Mouse (Mus musculus): ENCODE data around the gene Cyp2t4.
A peak's percentile ranks its signal among the peaks of the same experiment; 100 is the strongest.

Cyp2t4 gene

GRCm38 (mm10) chr7:27162780-27163449, 9.4 kb downstream of the Cyp2t4 start:
- peak; percentile 14 for DNase-seq

- DNase-seq: peak; percentile 25
These were observed 9.9 kb downstream of the Cyp2t4 start for GRCm38 (mm10) chr7:27163450-27163805.

DNA sequence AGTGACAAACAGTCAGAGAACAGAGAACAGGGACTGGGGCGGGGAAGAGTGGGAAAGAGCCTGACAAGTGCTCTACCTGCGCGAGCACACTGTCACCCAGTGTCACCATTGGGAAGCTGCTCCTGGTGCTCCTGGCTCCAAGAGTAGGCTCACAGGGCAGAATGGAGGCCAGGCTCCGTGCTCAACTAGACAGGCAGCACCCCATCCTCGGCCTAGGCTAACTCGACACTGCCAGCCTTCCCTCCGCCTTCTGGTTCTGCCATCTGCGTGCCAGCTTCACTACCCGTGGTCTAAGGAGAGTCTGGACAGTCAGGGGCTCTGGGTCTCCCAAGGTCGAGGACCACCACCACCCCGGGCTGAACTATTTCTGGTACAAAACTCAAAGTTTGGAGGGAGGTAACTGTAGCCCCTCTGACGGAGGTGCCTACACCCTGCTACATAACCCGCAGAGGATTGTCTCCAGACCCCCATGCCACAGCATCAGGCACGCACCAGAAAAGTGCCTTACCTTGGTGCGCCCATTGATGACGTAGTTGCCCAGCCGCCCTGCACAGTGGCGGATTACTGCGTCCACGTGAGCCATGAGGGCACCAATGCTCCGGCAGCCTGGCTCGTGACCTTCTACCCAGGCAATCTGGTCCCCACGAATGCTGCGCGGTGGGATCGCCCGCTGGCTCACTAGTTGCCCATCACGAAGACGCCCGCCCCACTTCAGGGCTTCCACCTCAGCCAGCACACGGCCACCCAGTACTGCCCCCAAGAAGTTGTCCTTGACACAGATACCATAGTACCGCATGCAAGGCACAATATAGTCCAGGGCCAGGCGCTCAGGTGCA, 10.8 kb downstream of the Cyp2t4 start:
- DNase-seq: peak; percentile 59

DNA sequence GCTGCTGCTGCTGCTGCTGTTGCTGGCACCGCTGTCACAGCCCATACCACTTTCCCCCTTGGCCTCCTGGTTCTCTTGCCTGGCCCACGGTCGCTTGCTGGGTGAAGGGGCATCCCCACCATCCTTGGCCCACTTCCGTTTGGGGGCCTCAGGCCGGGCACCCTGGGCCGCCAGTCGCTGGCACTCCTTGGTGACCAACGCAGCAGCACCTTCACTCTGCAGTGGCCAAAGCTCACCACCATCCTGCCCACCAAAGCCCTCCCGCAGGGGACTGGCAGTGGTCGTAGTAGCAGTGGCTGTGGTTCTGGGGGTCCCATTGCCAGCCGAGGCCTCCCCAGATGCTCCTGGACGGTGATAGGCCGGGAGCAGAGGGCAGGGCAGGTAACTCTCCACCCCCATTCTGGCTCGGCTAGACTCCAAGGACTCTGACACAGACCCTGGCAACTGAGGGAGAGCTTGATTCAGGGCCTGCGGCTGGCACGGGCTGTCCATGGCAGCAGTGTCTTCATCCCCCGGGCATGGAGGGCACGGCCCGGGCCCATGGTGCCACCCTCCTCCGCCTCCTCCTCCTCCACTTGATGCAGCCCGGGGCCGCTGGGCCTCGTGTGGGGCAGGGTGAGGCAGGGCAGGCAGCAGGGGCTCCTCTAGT, 11.6 kb downstream of the Cyp2t4 start:
- DNase-seq: peak; percentile 66

DNA sequence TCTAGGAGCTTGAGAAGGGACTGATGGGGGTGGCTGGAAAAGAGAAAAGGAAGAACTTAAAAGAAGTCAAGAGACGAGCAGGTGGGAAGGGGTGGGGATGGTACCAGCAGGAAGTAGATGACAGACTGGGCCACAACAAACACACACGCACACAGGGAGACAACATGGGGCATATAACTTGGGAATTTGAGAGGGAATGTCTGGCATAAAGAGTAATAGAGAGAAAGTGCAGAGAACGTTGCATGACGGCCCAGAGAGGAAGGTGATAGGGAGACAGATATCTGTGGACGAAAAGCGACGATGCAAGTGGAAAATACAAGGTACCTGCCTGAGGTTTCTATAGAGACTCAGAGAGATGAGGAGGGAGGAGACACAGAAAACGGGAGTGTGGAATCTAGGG, 12.2 kb downstream of the Cyp2t4 start:
- no peak for DNase-seq

DNA sequence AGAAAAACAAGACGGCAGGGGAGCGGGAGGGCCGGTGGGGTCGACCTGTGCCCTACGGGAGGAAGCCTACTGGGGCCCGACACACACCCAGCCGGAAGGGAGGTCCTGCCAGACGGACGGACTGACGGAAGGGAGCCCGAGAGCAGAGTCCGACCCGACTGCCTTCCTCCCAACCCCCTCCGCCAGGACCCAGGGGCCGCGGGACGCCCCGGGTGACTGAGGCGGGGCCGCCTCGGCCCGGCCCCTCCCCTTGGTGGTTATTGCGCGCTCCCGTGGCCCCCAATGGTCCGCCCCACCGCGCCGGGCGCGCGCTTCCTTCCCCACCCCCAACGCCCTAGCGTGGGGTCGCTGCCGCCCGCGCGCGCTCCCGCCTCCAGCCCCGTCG, 12.7 kb downstream of the Cyp2t4 start:
- DNase-seq: peak; percentile 83

- DNase-seq: peak; percentile 94
These were observed 13.3 kb downstream of the Cyp2t4 start, which contains the start of gene Egln2 for GRCm38 (mm10) chr7:27166614-27167474. Gene Egln2 (minus strand): TSS chr7:27166802.

GRCm38 (mm10) chr7:27167475-27168094, 14.1 kb downstream of the Cyp2t4 start:
- peak; percentile 27 for DNase-seq

- DNase-seq: peak; percentile 26
These were observed 14.9 kb downstream of the Cyp2t4 start for GRCm38 (mm10) chr7:27168371-27168770.

GRCm38 (mm10) chr7:27170981-27171380, 17.5 kb downstream of the Cyp2t4 start:
- no peak for DNase-seq

- DNase-seq: no peak
These were observed 21.0 kb downstream of the Cyp2t4 start for GRCm38 (mm10) chr7:27174496-27174895.

DNA sequence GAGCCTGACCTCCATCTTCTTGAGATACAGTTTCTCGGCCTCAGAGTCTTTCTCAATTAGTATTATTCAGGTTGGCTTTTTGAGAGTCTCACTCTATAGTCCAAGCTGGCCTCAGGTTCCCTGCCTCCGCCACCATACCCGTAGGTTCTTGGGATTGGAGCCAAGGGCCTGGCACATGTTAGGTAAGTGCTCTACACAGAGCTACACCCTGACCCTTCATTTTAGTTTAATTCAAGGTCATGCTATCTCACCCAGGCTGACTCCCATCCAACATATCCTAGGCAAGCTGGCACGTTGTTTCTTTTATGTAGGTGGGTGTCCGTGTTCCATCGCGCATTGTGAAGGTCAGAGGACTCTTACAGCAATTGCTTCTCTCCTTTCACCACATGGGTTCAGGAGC, 21.4 kb downstream of the Cyp2t4 start:
- DNase-seq: no peak

DNA sequence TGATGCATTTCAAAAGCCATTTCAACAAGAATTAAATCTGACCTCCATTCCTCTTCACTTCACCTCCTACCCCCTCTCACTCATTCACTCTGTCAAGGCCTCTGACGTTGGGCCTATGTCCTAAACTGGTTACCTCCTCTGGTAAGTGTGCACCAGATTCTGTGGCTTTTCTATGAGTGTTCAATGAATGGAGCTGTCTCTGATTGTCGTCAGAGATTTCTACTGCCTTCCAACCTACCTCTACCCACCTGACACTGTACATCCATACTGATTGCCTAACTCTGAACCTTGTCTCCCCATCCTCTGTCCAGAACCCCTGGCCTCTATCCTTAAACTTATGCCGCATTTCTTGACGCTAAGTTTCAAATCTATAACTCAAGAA, 24.4 kb downstream of the Cyp2t4 start:
- DNase-seq: no peak

GRCm38 (mm10) chr7:27178324-27179216, 25.1 kb downstream of the Cyp2t4 start, which contains the start of gene Rab4b:
Gene Rab4b (minus strand): TSS chr7:27178896.
- peak; percentile 99 for DNase-seq

DNA sequence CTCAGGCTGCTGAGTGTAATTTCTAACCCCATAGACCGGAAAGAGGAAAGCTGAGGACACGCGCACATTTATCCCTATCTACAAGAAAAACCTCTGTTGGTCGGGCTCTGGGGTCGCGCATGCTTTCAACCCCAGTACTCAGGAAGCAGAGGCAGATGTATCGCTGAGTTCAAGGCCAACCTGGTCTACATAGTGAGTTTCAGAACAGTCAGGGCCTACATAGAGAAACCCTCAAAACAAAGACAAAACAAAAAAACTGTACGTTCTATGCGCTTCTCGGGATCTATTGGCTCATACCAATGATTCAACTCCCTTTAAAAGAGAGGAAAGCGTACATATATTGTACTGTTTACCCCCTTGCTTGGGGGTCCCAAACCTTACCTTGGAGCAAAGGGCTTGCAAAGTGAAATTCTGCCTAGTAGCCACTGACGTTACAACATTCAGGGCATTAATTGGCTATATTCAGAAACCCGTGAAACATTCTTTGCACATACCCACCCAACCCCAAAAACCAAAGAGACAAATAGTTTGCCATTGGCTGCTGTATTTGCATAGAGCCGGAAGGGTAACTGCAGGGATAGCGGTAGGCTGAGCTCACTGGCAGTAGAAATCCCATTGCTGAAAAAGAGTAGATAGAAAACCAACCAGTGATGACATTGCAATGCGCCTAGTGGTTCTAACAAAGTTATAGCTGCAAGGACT, 25.9 kb downstream of the Cyp2t4 start:
- no peak for DNase-seq

DNA sequence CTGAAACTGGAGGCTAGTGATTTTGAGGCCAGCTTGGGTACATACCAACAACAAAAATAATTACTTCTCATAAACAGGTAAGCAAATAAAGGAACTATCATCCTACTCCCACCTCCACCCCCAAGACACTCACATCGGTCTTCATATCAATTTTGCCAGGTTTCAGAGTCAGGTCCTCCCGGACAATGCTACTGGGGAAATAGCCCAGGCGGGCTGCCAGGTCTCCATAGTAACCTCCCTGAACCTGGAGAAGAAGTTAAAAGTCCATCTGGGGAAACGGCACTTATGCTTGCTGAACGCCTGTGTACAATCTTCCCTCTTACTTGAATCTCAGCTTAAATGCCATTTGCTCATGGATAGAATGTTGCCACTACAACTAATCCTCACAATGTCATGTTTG, 26.5 kb downstream of the Cyp2t4 start:
- no peak for DNase-seq

- no peak for DNase-seq
These were observed 27.6 kb downstream of the Cyp2t4 start, which contains the start of the genes Gm21983 and Mia for GRCm38 (mm10) chr7:27180837-27181695. Gene Gm21983 (minus strand): TSS chr7:27181086. Gene Mia (minus strand): TSS chr7:27181157.

DNA sequence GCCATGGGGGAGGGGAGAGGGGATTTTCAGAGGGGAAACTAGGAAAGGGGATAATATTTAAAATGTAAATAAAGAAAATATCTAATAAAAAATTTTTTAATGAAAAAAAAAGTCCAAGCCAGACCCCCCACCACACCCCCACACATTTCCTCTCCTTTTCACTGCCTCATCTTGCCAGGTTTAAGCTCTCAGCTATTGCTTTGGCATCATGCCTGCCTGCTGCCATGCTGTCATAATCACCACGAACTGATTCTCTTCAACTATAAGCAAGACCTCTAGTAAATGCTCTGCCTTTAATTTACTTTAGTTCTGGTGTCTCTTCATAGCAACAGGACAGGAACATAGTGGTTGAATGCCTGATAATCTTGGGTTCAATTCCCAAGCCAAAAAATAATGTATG, 29.0 kb downstream of the Cyp2t4 start:
- DNase-seq: no peak

- DNase-seq: no peak
These were observed 31.4 kb downstream of the Cyp2t4 start for GRCm38 (mm10) chr7:27184964-27185363.

Data from cerebellum, adult 8-10 months (tissue).